Mouse (Mus musculus): ENCODE data around the gene Gnaq.

The Gnaq gene

GRCm38 (mm10) chr19:16187952-16188351 is 55.3 kb downstream of the Gnaq start:
- intact Hi-C loops (cut with DNase I): no loop called here

GRCm38 (mm10) chr19:16189066-16189765 is 56.6 kb downstream of the Gnaq start:
- intact Hi-C loops (cut with DNase I): no loop called here

- intact Hi-C loops (cut with DNase I): no loop called here
Observed at GRCm38 (mm10) chr19:16198162-16198561, 65.5 kb downstream of the Gnaq start.

GRCm38 (mm10) chr19:16201356-16201755 is 68.7 kb downstream of the Gnaq start:
- intact Hi-C loops (cut with DNase I): no loop called here

- intact Hi-C loops (cut with DNase I): no loop called here
Observed at GRCm38 (mm10) chr19:16204776-16205680, 72.4 kb downstream of the Gnaq start.

GRCm38 (mm10) chr19:16209616-16210015 is 77.0 kb downstream of the Gnaq start:
- intact Hi-C loops (cut with DNase I): no loop called here

- intact Hi-C loops (cut with DNase I): no loop called here
Observed at GRCm38 (mm10) chr19:16214946-16215345, 82.3 kb downstream of the Gnaq start.

- intact Hi-C loops (cut with DNase I): no loop called here
Observed at GRCm38 (mm10) chr19:16215430-16216016, 82.9 kb downstream of the Gnaq start.

- intact Hi-C loops (cut with DNase I): no loop called here
Observed at GRCm38 (mm10) chr19:16219978-16220377, 87.3 kb downstream of the Gnaq start.

GRCm38 (mm10) chr19:16222526-16222925 is 89.9 kb downstream of the Gnaq start:
- intact Hi-C loops (cut with DNase I): no loop called here

- intact Hi-C loops (cut with DNase I): no loop called here
Observed at GRCm38 (mm10) chr19:16223126-16223525, 90.5 kb downstream of the Gnaq start.

- intact Hi-C loops (cut with DNase I): no loop called here
Observed at GRCm38 (mm10) chr19:16224831-16225230, 92.2 kb downstream of the Gnaq start.

- intact Hi-C loops (cut with DNase I): no loop called here
Observed at GRCm38 (mm10) chr19:16231584-16231983, 99.0 kb downstream of the Gnaq start.

- intact Hi-C loops (cut with DNase I): no loop called here
Observed at GRCm38 (mm10) chr19:16235594-16235993, 103.0 kb downstream of the Gnaq start.

GRCm38 (mm10) chr19:16237034-16237433 is 104.4 kb downstream of the Gnaq start:
- intact Hi-C loops (cut with DNase I): no loop called here

GRCm38 (mm10) chr19:16238072-16238471 is 105.4 kb downstream of the Gnaq start:
- intact Hi-C loops (cut with DNase I): no loop called here

- intact Hi-C loops (cut with DNase I): no loop called here
Observed at GRCm38 (mm10) chr19:16238512-16238911, 105.9 kb downstream of the Gnaq start.

- intact Hi-C loops (cut with DNase I): no loop called here
Observed at GRCm38 (mm10) chr19:16242708-16243107, 110.1 kb downstream of the Gnaq start.

- intact Hi-C loops (cut with DNase I): no loop called here
Observed at GRCm38 (mm10) chr19:16249025-16249424, 116.4 kb downstream of the Gnaq start.

- intact Hi-C loops (cut with DNase I): no loop called here
Observed at GRCm38 (mm10) chr19:16250921-16251320, 118.3 kb downstream of the Gnaq start.

- intact Hi-C loops (cut with DNase I): no loop called here
Observed at GRCm38 (mm10) chr19:16251819-16252218, 119.2 kb downstream of the Gnaq start.

GRCm38 (mm10) chr19:16252696-16253095 is 120.1 kb downstream of the Gnaq start:
- intact Hi-C loops (cut with DNase I): no loop called here

Measured in adrenal gland (tissue).